Mouse (Mus musculus) cerebellum, postnatal 14 days (tissue): Measurements from ENCODE around the gene Synpo2.

ENCODE experiments used
- DNase-seq, 2 experiments: peaks; one replicate each; pipeline ENCODE4 v3.0.0; 2021; ENCODE audit warnings: mixed read lengths in 2 of 2

Gene Synpo2

GRCm38 (mm10) chr3:123204658-123205057, 31.3 kb downstream of the Synpo2 start:
- no peak for DNase-seq

- DNase-seq, result no peak
These were observed 34.2 kb downstream of the Synpo2 start for GRCm38 (mm10) chr3:123201798-123202197.

- DNase-seq, result no peak
These were observed 42.2 kb downstream of the Synpo2 start for GRCm38 (mm10) chr3:123193740-123194139.

- DNase-seq, result no peak
These were observed 44.3 kb downstream of the Synpo2 start for GRCm38 (mm10) chr3:123191602-123192001.

- no peak for DNase-seq
These were observed 45.6 kb downstream of the Synpo2 start for GRCm38 (mm10) chr3:123190329-123190728.

- no peak for DNase-seq
These were observed 46.1 kb downstream of the Synpo2 start for GRCm38 (mm10) chr3:123189826-123190225.

- no peak for DNase-seq
These were observed 47.2 kb downstream of the Synpo2 start for GRCm38 (mm10) chr3:123188616-123189230.

GRCm38 (mm10) chr3:123187370-123188124, 48.4 kb downstream of the Synpo2 start:
- DNase-seq, result no peak

- DNase-seq, result no peak
These were observed 50.6 kb downstream of the Synpo2 start for GRCm38 (mm10) chr3:123185238-123185925.

GRCm38 (mm10) chr3:123184281-123184680, 51.7 kb downstream of the Synpo2 start:
- DNase-seq, result no peak

GRCm38 (mm10) chr3:123179508-123179907, 56.4 kb downstream of the Synpo2 start:
- DNase-seq, result no peak

GRCm38 (mm10) chr3:123179041-123179440, 56.9 kb downstream of the Synpo2 start:
- no peak for DNase-seq

GRCm38 (mm10) chr3:123178420-123178819, 57.5 kb downstream of the Synpo2 start:
- DNase-seq, result no peak

- no peak for DNase-seq
These were observed 59.3 kb downstream of the Synpo2 start for GRCm38 (mm10) chr3:123176366-123177334.

- no peak for DNase-seq
These were observed 60.8 kb downstream of the Synpo2 start for GRCm38 (mm10) chr3:123175142-123175541.

GRCm38 (mm10) chr3:123174379-123174697, 61.6 kb downstream of the Synpo2 start:
- no peak for DNase-seq

GRCm38 (mm10) chr3:123173553-123174378, 62.2 kb downstream of the Synpo2 start:
- DNase-seq, result no peak

GRCm38 (mm10) chr3:123172151-123172550, 63.8 kb downstream of the Synpo2 start:
- no peak for DNase-seq

- DNase-seq, result no peak
These were observed 66.6 kb downstream of the Synpo2 start for GRCm38 (mm10) chr3:123169398-123169797.

GRCm38 (mm10) chr3:123168815-123169214, 67.1 kb downstream of the Synpo2 start:
- DNase-seq, result peak; percentile 68 to 72

- DNase-seq, result no peak
These were observed 69.5 kb downstream of the Synpo2 start for GRCm38 (mm10) chr3:123166450-123166849.

- no peak for DNase-seq
These were observed 71.8 kb downstream of the Synpo2 start for GRCm38 (mm10) chr3:123164183-123164582.
